Mouse (Mus musculus) intestine, embryonic 16.5 days (tissue): ENCODE results near the gene Ttc9b. TPM values are rescaled to one million over a fixed set of nuclear protein-coding genes. Genes with fewer than 3 reads are reported as not detected.

Experiments used
- ATAC-seq: fragments of 200-750 bp; cut with Nextera tagmentation; 2 replicates; pipeline ENCODE4 v1.8.0; 2017; ENCODE audit warnings: moderate TSS enrichment, moderate library complexity
- H3K27ac ChIP-seq: fragments of 300-500 bp; sonication (generic); 2 replicates; pipeline ENCODE4 v1.5.1; 2014; ENCODE audit warnings: mild to moderate bottlenecking, low read length
- H3K27me3 ChIP-seq: fragments of 300-500 bp; sonication (generic); replicated peaks from 2 replicates; pipeline ENCODE4 v1.6.1; 2014; ENCODE audit warnings: low read length, control low read depth, mixed read lengths; ENCODE audit not compliant: control insufficient read depth, insufficient read depth
- H3K36me3 ChIP-seq: fragments of 300-500 bp; sonication (generic); 2 replicates; pipeline ENCODE4 v1.6.1; 2014; ENCODE audit warnings: low read length, control low read depth; ENCODE audit not compliant: control insufficient read depth, insufficient read depth
- H3K4me1 ChIP-seq: fragments of 300-500 bp; sonication (generic); 2 replicates; pipeline ENCODE4 v1.6.1; 2014; ENCODE audit warnings: low read length, control low read depth, mixed read lengths; ENCODE audit not compliant: control insufficient read depth, insufficient read depth
- H3K4me2 ChIP-seq: fragments of 300-500 bp; sonication (generic); 2 replicates; pipeline ENCODE4 v1.6.1; 2014; ENCODE audit warnings: low read depth, low read length, control low read depth
- H3K4me3 ChIP-seq: fragments of 300-500 bp; sonication (generic); 2 replicates; pipeline ENCODE4 v1.5.1; 2014; ENCODE audit warnings: mild to moderate bottlenecking, low read length
- H3K9ac ChIP-seq: fragments of 300-500 bp; sonication (generic); 2 replicates; pipeline ENCODE4 v1.6.1; 2014; ENCODE audit warnings: low read depth, low read length
- H3K9me3 ChIP-seq: fragments of 300-500 bp; sonication (generic); 2 replicates; pipeline ENCODE4 v1.6.1; 2016; ENCODE audit warnings: low read length, control low read depth; ENCODE audit not compliant: control insufficient read depth
- WGBS: fragments of 180-500 bp; shearing (Covaris S2); extraction: QIAGEN DNeasy Blood & Tissue Kit; methylation state at CpG from one replicate; pipeline ENCODE4 v1.1.7; 2014; 5-methylcytosine and 5-hydroxymethylcytosine counted together
- polyA plus RNA-seq: library from polyadenylated mRNA; unstranded; fragments of >200 nt; fragmentation: Nextera tagmentation; extraction: Ambion mirVana; gene quantifications from 2 replicates; pipeline ENCODE4 v1.2.1, GENCODE M21; 2015

Gene Ttc9b
- polyA plus RNA-seq, 1 experiment from 2014 or later, result 1.5 TPM

DNA sequence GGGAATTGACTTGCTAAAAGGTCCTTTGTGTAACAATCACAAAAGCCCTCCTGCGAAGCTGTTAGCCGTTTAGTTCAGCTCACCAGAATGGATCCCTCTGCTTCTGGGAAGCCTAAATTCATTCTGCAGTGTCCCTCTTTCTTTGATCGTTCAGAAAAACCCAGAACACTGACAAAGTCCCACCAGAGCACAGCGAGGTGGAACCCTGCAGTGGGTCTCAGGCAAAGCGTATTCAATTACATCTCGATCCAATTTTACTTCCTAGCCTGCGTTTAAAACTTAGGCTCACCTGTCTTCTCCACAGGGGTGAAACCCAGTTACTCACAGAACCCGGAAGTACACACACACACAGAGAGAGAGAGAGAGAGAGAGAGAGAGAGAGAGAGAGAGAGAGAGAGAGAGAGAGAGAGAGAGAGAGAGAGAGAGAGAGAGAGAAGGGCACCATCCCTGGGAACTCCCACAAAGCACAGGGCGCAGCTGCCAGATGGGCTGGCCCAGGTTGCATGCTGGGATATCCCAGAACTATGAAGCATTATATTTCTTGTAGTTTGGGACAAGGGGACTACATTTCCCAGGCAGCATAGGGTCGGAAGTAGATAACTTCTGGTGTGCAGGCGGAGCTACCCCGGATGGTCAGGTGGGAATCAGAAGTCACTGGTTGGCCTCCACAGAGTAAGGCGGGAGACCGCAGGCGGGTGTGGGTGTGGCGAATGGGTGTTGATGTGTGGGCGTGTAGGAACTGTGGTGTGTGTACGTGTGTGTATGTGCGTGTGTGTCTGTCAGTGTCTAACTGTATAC, 35.3 kb downstream of the Ttc9b start, which contains the start of gene Zfp607b:
Zfp607b (plus strand) TSS at position 526 of the 798 bp plus-strand sequence.
- no peaks in the 10 kb centered on the region for H3K27me3 ChIP-seq
- peak; percentile 100 for ATAC-seq
- under 1% methylated on average over 19 of the region's 19 CpGs for WGBS

DNA sequence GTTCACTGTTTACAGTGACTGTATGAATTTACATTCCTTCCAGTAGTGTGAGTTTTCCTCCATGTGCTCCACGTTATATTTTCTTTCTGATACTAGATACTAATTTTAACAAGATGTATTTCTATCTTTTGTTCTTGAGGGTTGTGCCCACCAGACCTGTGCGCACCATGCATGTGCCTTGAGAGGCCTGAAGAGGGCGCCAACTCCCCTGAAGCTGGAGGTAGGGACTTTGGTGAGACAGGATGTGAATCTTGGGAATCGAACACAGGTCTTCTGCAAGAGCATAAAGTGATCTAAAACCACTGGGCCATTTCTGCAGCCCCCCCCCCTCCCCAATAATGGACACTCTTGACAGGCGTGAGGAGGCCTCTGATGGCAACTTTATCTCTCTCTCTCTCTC, 37.4 kb downstream of the Ttc9b start:
- 36% methylated on average over 5 of the region's 5 CpGs for WGBS
- no peak for ATAC-seq
- no peaks in the 10 kb centered on the region for H3K9me3 ChIP-seq

More for the DNA sequence above, 35.3 kb downstream of the Ttc9b start, which contains the start of gene Zfp607b:
- H3K4me1 ChIP-seq, result 0 out of 2 replicates have a peak, but pooled peaks cover 4% of the 10 kb centered on the region
- peak within 1 kb of the TSS; percentile 64 for H3K4me2 ChIP-seq
- peak within 1 kb of the TSS; percentile 67 for H3K9ac ChIP-seq
- no peaks in the 10 kb centered on the region for H3K36me3 ChIP-seq
- H3K4me3 ChIP-seq, result peak within 1 kb of the TSS; percentile 47
- no peaks in the 10 kb centered on the region for H3K9me3 ChIP-seq
- H3K27ac ChIP-seq, result peak within 1 kb of the TSS; percentile 64

DNA sequence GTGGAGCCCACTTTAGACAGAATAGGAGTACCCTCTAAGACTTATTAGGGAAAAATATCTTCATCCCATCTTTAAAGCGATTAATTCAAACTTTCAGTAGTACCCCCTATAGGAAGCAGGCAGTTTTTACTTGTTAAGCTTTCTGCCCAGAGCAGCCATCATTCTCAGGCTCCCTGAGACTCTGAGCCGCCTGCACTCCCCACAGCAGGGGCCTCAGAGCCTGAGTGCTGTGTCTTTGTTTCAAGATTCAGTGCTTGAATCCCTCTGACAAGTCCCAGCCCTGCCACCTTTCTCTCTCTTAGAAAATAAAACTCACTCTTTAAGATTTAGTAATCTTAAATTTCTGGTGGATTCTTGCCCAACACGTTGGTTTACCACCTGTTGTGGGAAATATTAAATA, 43.0 kb downstream of the Ttc9b start:
- no peak overlapping the region for H3K4me3 ChIP-seq
- H3K27ac ChIP-seq, result no peak overlapping the region
- no peaks in the 10 kb centered on the region for H3K4me1 ChIP-seq
- no peaks in the 10 kb centered on the region for H3K27me3 ChIP-seq
- no peaks in the 10 kb centered on the region for H3K36me3 ChIP-seq
- H3K4me2 ChIP-seq, result no peak overlapping the region
- no peaks in the 10 kb centered on the region for H3K9me3 ChIP-seq
- H3K9ac ChIP-seq, result no peak overlapping the region
- WGBS, result 48% methylated on average over 3 of the region's 3 CpGs
- no peak for ATAC-seq

More for the DNA sequence above, 37.4 kb downstream of the Ttc9b start:
- Histone ChIP-seq H3K36me3 (no peaks in the 10 kb centered on the region), H3K27me3 (no peaks in the 10 kb centered on the region), H3K4me1 (0 out of 2 replicates have a peak, but pooled peaks cover 4% of the 10 kb centered on the region), H3K4me2 (no peak overlapping the region), H3K9ac (no peak overlapping the region), H3K4me3 (no peak overlapping the region), H3K27ac (no peak overlapping the region)

Other genes starting within 250 kb of the Ttc9b start
- 0.36 and 0.44 TPM in 2 replicates for gene Sptbn4, start 206.2 kb upstream of the Ttc9b start, polyA plus RNA-seq
- 75.6 and 89.7 TPM in 2 replicates for gene Blvrb, start 205.9 kb upstream of the Ttc9b start, polyA plus RNA-seq
- 27.4 and 28.6 TPM in 2 replicates for gene Sertad3, start 180.1 kb upstream of the Ttc9b start, polyA plus RNA-seq
- 40.9 and 43.4 TPM in 2 replicates for gene Sertad1, start 167.0 kb upstream of the Ttc9b start, polyA plus RNA-seq
- gene Prx, start 154.6 kb upstream of the Ttc9b start, polyA plus RNA-seq, result 2.2 and 2.6 TPM in 2 replicates
- 0.26 and 0.49 TPM in 2 replicates for gene Hipk4, start 130.6 kb upstream of the Ttc9b start, polyA plus RNA-seq
- 65.6 and 73.0 TPM in 2 replicates for gene Pld3, start 100.7 kb upstream of the Ttc9b start, polyA plus RNA-seq
- gene 2310022A10Rik, start 100.7 kb upstream of the Ttc9b start, polyA plus RNA-seq, result 21.5 and 21.8 TPM in 2 replicates
- gene Akt2, start 62.4 kb upstream of the Ttc9b start, polyA plus RNA-seq, result 58.5 and 60.3 TPM in 2 replicates
- gene Map3k10, start 20.7 kb downstream of the Ttc9b start, polyA plus RNA-seq, result 2.2 and 2.9 TPM in 2 replicates
- gene Zfp607b, start 35.4 kb downstream of the Ttc9b start, polyA plus RNA-seq, result 2.1 and 2.2 TPM in 2 replicates
- 18.3 and 19.3 TPM in 2 replicates for gene Zfp60, start 77.5 kb downstream of the Ttc9b start, polyA plus RNA-seq
- gene Zfp626, start 153.3 kb downstream of the Ttc9b start, polyA plus RNA-seq, result 1.3 TPM in 2 replicates
- gene Zfp59, start 184.7 kb downstream of the Ttc9b start, polyA plus RNA-seq, result 6.0 and 6.2 TPM in 2 replicates
- gene Zfp607a, start 203.6 kb downstream of the Ttc9b start, polyA plus RNA-seq, result 3.2 and 3.4 TPM in 2 replicates